25 mouse cellular contexts compared by ENCODE assay signal in genomic region chr13:29590685-29591084, GRCm38 (mm10).
DNase-seq lines count a peak whose midpoint lies in the region; ATAC-seq and TF ChIP-seq lines count a peak whose summit lies in the region.
"Had no signal": no experiment of that assay in that cellular context is flagged by ENCODE, and none has a peak within 500 bp of the region (broad histone marks: within the 10 kb centered on the region; RNA-seq: fewer than 3 reads in every experiment).

No protein-coding gene starts in this region.

- H3K27ac ChIP-seq in forebrain, embryonic 13.5 days: peak overlapping the region; percentile 40; the same call in 1 of the 2 replicates
- no peak overlapping the region for H3K27ac ChIP-seq in forebrain, embryonic 14.5 days (ENCODE audit: low read depth, low read length)
- peak overlapping the region; percentile 35; the same call in 1 of the 2 replicates for H3K27ac ChIP-seq in hindbrain, embryonic 10.5 days
- H3K27ac ChIP-seq in hindbrain, postnatal 0 days: no peak overlapping the region
- no peak overlapping the region for H3K27ac ChIP-seq in midbrain, embryonic 11.5 days (ENCODE audit: low read depth, low read length)
- H3K27ac ChIP-seq in midbrain, embryonic 15.5 days: no peak overlapping the region; the same call in 1 of the 2 replicates
- H3K27ac ChIP-seq: embryonic facial prominence, embryonic 10.5 days; embryonic facial prominence, embryonic 13.5 days; forebrain, embryonic 15.5 days; heart, adult 2 months; hindbrain, embryonic 15.5 days; intestine, embryonic 15.5 days had no signal

- ATAC-seq in forebrain, embryonic 13.5 days: no peak
- no peak for ATAC-seq in forebrain, embryonic 14.5 days
- no peak for ATAC-seq in hindbrain, postnatal 0 days
- no peak for ATAC-seq in midbrain, embryonic 11.5 days (ENCODE audit: low FRiP score)
- no peak; the same call in 1 of the 2 replicates for ATAC-seq in midbrain, embryonic 15.5 days (replicated peaks)
- ATAC-seq: activated CD4-positive, CD25-positive, alpha-beta regulatory T cell, adult 4 months; forebrain, embryonic 15.5 days; intestine, embryonic 15.5 days had no signal

- H3K36me3 ChIP-seq in forebrain, embryonic 13.5 days (ENCODE audit: poor library complexity, severe bottlenecking): 0 out of 2 replicates have a peak, but pooled peaks cover 5% of the 10 kb centered on the region
- no peaks in the 10 kb centered on the region for H3K36me3 ChIP-seq in forebrain, embryonic 14.5 days (ENCODE audit: control insufficient read depth, insufficient read depth, low read length)
- H3K36me3 ChIP-seq in hindbrain, embryonic 10.5 days: peaks cover 10% of the 10 kb centered on the region; the same call in 1 of the 2 replicates
- no peaks in the 10 kb centered on the region for H3K36me3 ChIP-seq in hindbrain, postnatal 0 days (ENCODE audit: insufficient read depth, low read length)
- no peaks in the 10 kb centered on the region; the same call in none of the 2 replicates for H3K36me3 ChIP-seq in midbrain, embryonic 11.5 days (ENCODE audit: control insufficient read depth, insufficient read depth, low read length)
- 0 out of 2 replicates have a peak, but pooled peaks cover 3% of the 10 kb centered on the region for H3K36me3 ChIP-seq in midbrain, embryonic 15.5 days (replicated peaks)
- H3K36me3 ChIP-seq: hindbrain, embryonic 15.5 days; intestine, embryonic 15.5 days had no signal

- TF ChIP-seq CTCF in hindbrain, postnatal 0 days (IDR thresholded peaks at IDR 0.05; ENCODE audit: low read depth): no peak

- H3K9me3 ChIP-seq in forebrain, embryonic 13.5 days (replicated peaks): peaks cover 8% of the 10 kb centered on the region
- H3K9me3 ChIP-seq in forebrain, embryonic 14.5 days (replicated peaks; ENCODE audit: control insufficient read depth, low read length): peaks cover 7% of the 10 kb centered on the region
- H3K9me3 ChIP-seq in hindbrain, embryonic 10.5 days: peaks cover 7% of the 10 kb centered on the region
- peaks cover 7% of the 10 kb centered on the region for H3K9me3 ChIP-seq in hindbrain, postnatal 0 days (ENCODE audit: low read length)
- H3K9me3 ChIP-seq in midbrain, embryonic 11.5 days (ENCODE audit: control insufficient read depth, low read length): peaks cover 6% of the 10 kb centered on the region; the same call in 1 of the 2 replicates
- H3K9me3 ChIP-seq in midbrain, embryonic 15.5 days: 0 out of 2 replicates have a peak, but pooled peaks cover 3% of the 10 kb centered on the region
- H3K9me3 ChIP-seq: forebrain, embryonic 15.5 days; intestine, embryonic 15.5 days had no signal

- DNase-seq in forebrain, embryonic 14.5 days (ENCODE audit: low spot score): no peak
- DNase-seq in hindbrain, embryonic 10.5 days (ENCODE audit: low spot score): no peak
- no peak for DNase-seq in hindbrain, postnatal 0 days (ENCODE audit: low spot score)
- peak; percentile 80 for DNase-seq in midbrain, embryonic 11.5 days (ENCODE audit: low spot score, missing footprints)
- DNase-seq: adrenal gland, adult 8-10 months; adrenal gland, postnatal 25 days; cerebellum, adult 11-12 months; cerebellum, adult 8-10 months; cerebellum, postnatal 10 days; cerebellum, postnatal 36 days; embryo, embryonic 11 days; gastrocnemius, postnatal 10 days; gastrocnemius, postnatal 36 days; heart, adult 2 months; kidney, adult 11 months had no signal

- no peaks in the 10 kb centered on the region for H3K4me1 ChIP-seq in forebrain, embryonic 13.5 days
- no peaks in the 10 kb centered on the region for H3K4me1 ChIP-seq in forebrain, embryonic 14.5 days (ENCODE audit: control insufficient read depth, insufficient read depth, low read length)
- no peaks in the 10 kb centered on the region for H3K4me1 ChIP-seq in hindbrain, embryonic 10.5 days (replicated peaks)
- H3K4me1 ChIP-seq in hindbrain, postnatal 0 days (ENCODE audit: insufficient read depth, low read length): no peaks in the 10 kb centered on the region
- H3K4me1 ChIP-seq in midbrain, embryonic 11.5 days (ENCODE audit: control insufficient read depth, insufficient read depth, low read length): no peaks in the 10 kb centered on the region
- H3K4me1 ChIP-seq in midbrain, embryonic 15.5 days: peaks cover 4% of the 10 kb centered on the region; the same call in 1 of the 2 replicates
- H3K4me1 ChIP-seq: embryonic facial prominence, embryonic 10.5 days; embryonic facial prominence, embryonic 13.5 days; forebrain, embryonic 15.5 days; hindbrain, embryonic 15.5 days; intestine, embryonic 15.5 days had no signal

- H3K27me3 ChIP-seq in forebrain, embryonic 13.5 days: no peaks in the 10 kb centered on the region
- no peaks in the 10 kb centered on the region for H3K27me3 ChIP-seq in forebrain, embryonic 14.5 days (replicated peaks; ENCODE audit: control insufficient read depth, insufficient read depth, low read length)
- H3K27me3 ChIP-seq in hindbrain, embryonic 10.5 days (ENCODE audit: insufficient read depth, poor library complexity, severe bottlenecking): no peaks in the 10 kb centered on the region
- no peaks in the 10 kb centered on the region for H3K27me3 ChIP-seq in hindbrain, postnatal 0 days (ENCODE audit: insufficient read depth, low read length)
- H3K27me3 ChIP-seq in midbrain, embryonic 11.5 days (ENCODE audit: control insufficient read depth, insufficient read depth, low read length): no peaks in the 10 kb centered on the region
- no peaks in the 10 kb centered on the region for H3K27me3 ChIP-seq in midbrain, embryonic 15.5 days (replicated peaks)
- H3K27me3 ChIP-seq: embryonic facial prominence, embryonic 13.5 days; forebrain, embryonic 15.5 days; hindbrain, embryonic 15.5 days; intestine, embryonic 15.5 days had no signal

- no peak overlapping the region for H3K4me2 ChIP-seq in forebrain, embryonic 13.5 days
- no peak overlapping the region for H3K4me2 ChIP-seq in forebrain, embryonic 14.5 days (ENCODE audit: low read length)
- no peak overlapping the region for H3K4me2 ChIP-seq in hindbrain, postnatal 0 days (ENCODE audit: low read depth, low read length)
- no peak overlapping the region for H3K4me2 ChIP-seq in midbrain, embryonic 11.5 days
- no peak overlapping the region for H3K4me2 ChIP-seq in midbrain, embryonic 15.5 days
- H3K4me2 ChIP-seq: embryonic facial prominence, embryonic 13.5 days; forebrain, embryonic 15.5 days; heart, embryonic 11.5 days; hindbrain, embryonic 15.5 days; intestine, embryonic 15.5 days had no signal

- no peak overlapping the region for H3K9ac ChIP-seq in forebrain, embryonic 13.5 days
- H3K9ac ChIP-seq in forebrain, embryonic 14.5 days (ENCODE audit: low read length): no peak overlapping the region
- H3K9ac ChIP-seq in hindbrain, postnatal 0 days (replicated peaks; ENCODE audit: low read length): no peak overlapping the region
- no peak overlapping the region for H3K9ac ChIP-seq in midbrain, embryonic 11.5 days (ENCODE audit: low read length)
- no peak overlapping the region for H3K9ac ChIP-seq in midbrain, embryonic 15.5 days
- H3K9ac ChIP-seq: embryonic facial prominence, embryonic 13.5 days; forebrain, embryonic 15.5 days; hindbrain, embryonic 15.5 days; intestine, embryonic 15.5 days had no signal

- H3K4me3 ChIP-seq in forebrain, embryonic 13.5 days: no peak overlapping the region
- H3K4me3 ChIP-seq in forebrain, embryonic 14.5 days (ENCODE audit: low read depth, low read length): no peak overlapping the region
- H3K4me3 ChIP-seq in hindbrain, embryonic 10.5 days: no peak overlapping the region
- no peak overlapping the region for H3K4me3 ChIP-seq in hindbrain, postnatal 0 days (ENCODE audit: low read length)
- no peak overlapping the region for H3K4me3 ChIP-seq in midbrain, embryonic 11.5 days (ENCODE audit: low read depth, low read length)
- no peak overlapping the region for H3K4me3 ChIP-seq in midbrain, embryonic 15.5 days
- H3K4me3 ChIP-seq: embryonic facial prominence, embryonic 10.5 days; embryonic facial prominence, embryonic 13.5 days; erythroblast, embryonic 14.5 days; forebrain, embryonic 15.5 days; heart, adult 2 months; hindbrain, embryonic 15.5 days; intestine, embryonic 15.5 days had no signal

- WGBS in forebrain, embryonic 13.5 days: 89% methylated on average over 5 of the region's 5 CpGs
- 80% methylated on average over 5 of the region's 5 CpGs for WGBS in forebrain, embryonic 14.5 days
- 83% methylated on average over 5 of the region's 5 CpGs for WGBS in hindbrain, embryonic 10.5 days
- whole genome bisulfite sequencing in hindbrain, postnatal 0 days: 64% methylated on average over 5 of the region's 5 CpGs
- WGBS in midbrain, embryonic 11.5 days: 83% methylated on average over 5 of the region's 5 CpGs
- 68% methylated on average over 5 of the region's 5 CpGs for WGBS in midbrain, embryonic 15.5 days

Comparison
In these comparisons a context has a peak if more than half of its experiments do, and no peak if none do; other contexts are left out.
1. H3K27ac ChIP-seq: peak in forebrain, embryonic 13.5 days (single experiment) and hindbrain, embryonic 10.5 days (single experiment); none in forebrain, embryonic 14.5 days (single experiment), hindbrain, postnatal 0 days (single experiment), midbrain, embryonic 11.5 days (single experiment) and midbrain, embryonic 15.5 days (single experiment).